8 mouse cellular contexts compared by ENCODE assay signal in the genomic region with DNA sequence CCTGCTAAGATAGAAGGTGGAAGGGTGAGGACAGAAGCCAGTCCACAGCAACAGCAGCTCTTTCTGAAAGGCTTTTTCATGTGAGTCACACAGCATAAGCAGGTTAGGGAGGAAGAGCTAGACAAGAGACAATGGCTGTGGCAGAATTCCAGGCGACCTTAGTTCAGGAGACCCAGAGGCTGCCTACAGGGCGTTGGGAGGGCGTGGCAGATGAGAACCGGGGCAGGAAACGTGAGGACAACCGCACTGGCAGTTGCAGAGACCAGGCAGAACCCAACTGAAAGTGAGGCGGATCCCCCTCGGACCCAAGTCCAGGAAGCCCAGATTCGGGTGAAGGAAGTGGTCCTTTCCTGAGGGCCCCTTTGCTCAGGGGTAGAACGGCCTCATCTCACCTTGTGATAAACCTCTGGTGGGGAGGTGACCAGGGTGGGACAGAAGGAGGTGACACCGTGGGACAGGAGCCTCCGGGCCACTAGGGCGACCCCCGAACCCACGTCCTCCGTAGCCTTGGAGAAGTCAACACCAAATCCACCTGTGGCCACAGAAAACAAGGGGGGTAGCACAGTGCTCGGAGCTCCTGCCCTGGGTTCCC. TPM values are rescaled to one million over a fixed set of nuclear protein-coding genes. Genes with fewer than 3 reads are reported as not detected.
A peak's percentile ranks its signal among the peaks of the same experiment; 100 is the strongest.
DNase-seq lines count a peak whose midpoint lies in the region; ATAC-seq lines count a peak whose summit lies in the region.

No protein-coding gene starts in this region.

- peak overlapping the region; percentile 83 for H3K9ac ChIP-seq in kidney, embryonic 15.5 days

- 19% methylated on average over 17 of the region's 17 CpGs for WGBS in kidney, embryonic 15.5 days

- peaks cover 34% of the 10 kb centered on the region for H3K4me1 ChIP-seq in kidney, embryonic 15.5 days

- no peaks in the 10 kb centered on the region for H3K27me3 ChIP-seq in kidney, embryonic 15.5 days

- DNase-seq in cerebellum, adult 9-11 months = peak; percentile 62
- no peak for DNase-seq in cerebellum, adult 9-10 months
- DNase-seq in R1 (ENCODE audit: low read depth, low spot score) = peak; percentile 64
- peak; percentile 48 for DNase-seq in lung, postnatal 36 days
- DNase-seq in layer of hippocampus, postnatal 10 days (ENCODE audit: low spot score in 2 of 2) = no peak
- no peak for DNase-seq in embryo, embryonic 10 days (ENCODE audit: low spot score)

- ATAC-seq in granulocyte monocyte progenitor cell, adult 5-6 weeks (replicated peaks; ENCODE audit: poor library complexity, severe bottlenecking) = peak; percentile 38
- peak; percentile 50 for ATAC-seq in kidney, embryonic 15.5 days (replicated peaks; ENCODE audit: low FRiP score)

- peak overlapping the region; percentile 89 for H3K27ac ChIP-seq in kidney, embryonic 15.5 days

- peak overlapping the region; percentile 96 for H3K4me2 ChIP-seq in kidney, embryonic 15.5 days

- H3K4me3 ChIP-seq in kidney, embryonic 15.5 days (replicated peaks) = peak overlapping the region; percentile 87

- no peaks in the 10 kb centered on the region for H3K9me3 ChIP-seq in kidney, embryonic 15.5 days (replicated peaks)

- peaks cover 35% of the 10 kb centered on the region for H3K36me3 ChIP-seq in kidney, embryonic 15.5 days

RNA-seq across cellular contexts. Expression of gene Amdhd2, which starts 0.9 kb away (rescaled TPM):
- 60.4 and 63.2 TPM in 2 replicates for total RNA-seq in granulocyte monocyte progenitor cell, adult 5-6 weeks (2014; fragmentation: Nextera tagmentation)
- 54.4 and 66.4 TPM in 2 replicates for total RNA-seq in granulocyte monocyte progenitor cell, adult 5-6 weeks (2017)
- 36.7 and 40.9 TPM in 2 replicates for polyA plus RNA-seq in kidney, embryonic 15.5 days (2015; fragmentation: Nextera tagmentation; extraction: Ambion mirVana)
- total RNA-seq in layer of hippocampus, postnatal 10 days (2021) = 10 to 100 TPM; 33.8 to 40.1 TPM

RNA-seq across cellular contexts. Expression of gene Atp6v0c, which starts 6.8 kb away (rescaled TPM):
- 422 and 477 TPM in 2 replicates for total RNA-seq in granulocyte monocyte progenitor cell, adult 5-6 weeks (2014; fragmentation: Nextera tagmentation)
- 134 and 143 TPM in 2 replicates for total RNA-seq in granulocyte monocyte progenitor cell, adult 5-6 weeks (2017)
- polyA plus RNA-seq in kidney, embryonic 15.5 days (2015; fragmentation: Nextera tagmentation; extraction: Ambion mirVana) = 546 and 562 TPM in 2 replicates
- 1,000 to 10,000 TPM; 1,281 to 1,362 TPM for total RNA-seq in layer of hippocampus, postnatal 10 days (2021)

RNA-seq across cellular contexts. Expression of gene Pdpk1, which starts 12.0 kb away (rescaled TPM):
- 32.4 and 33.0 TPM in 2 replicates for total RNA-seq in granulocyte monocyte progenitor cell, adult 5-6 weeks (2014; fragmentation: Nextera tagmentation)
- 34.7 and 39.4 TPM in 2 replicates for total RNA-seq in granulocyte monocyte progenitor cell, adult 5-6 weeks (2017)
- polyA plus RNA-seq in kidney, embryonic 15.5 days (2015; fragmentation: Nextera tagmentation; extraction: Ambion mirVana) = 35.0 and 36.4 TPM in 2 replicates
- 10 to 100 TPM; 78.4 to 90.2 TPM for total RNA-seq in layer of hippocampus, postnatal 10 days (2021)

RNA-seq across cellular contexts. Expression of gene Tbc1d24, which starts 42.7 kb away (rescaled TPM):
- 12.4 and 27.9 TPM in 2 replicates for total RNA-seq in granulocyte monocyte progenitor cell, adult 5-6 weeks (2014; fragmentation: Nextera tagmentation)
- 4.8 and 6.4 TPM in 2 replicates for total RNA-seq in granulocyte monocyte progenitor cell, adult 5-6 weeks (2017)
- 5.9 and 6.7 TPM in 2 replicates for polyA plus RNA-seq in kidney, embryonic 15.5 days (2015; fragmentation: Nextera tagmentation; extraction: Ambion mirVana)
- total RNA-seq in layer of hippocampus, postnatal 10 days (2021) = 10 to 100 TPM; 77.7 to 87.8 TPM

RNA-seq across cellular contexts. Expression of gene Ntn3, which starts 46.7 kb away (rescaled TPM):
- 0.11 TPM in 1 of 2 replicates, not detected in the other for total RNA-seq in granulocyte monocyte progenitor cell, adult 5-6 weeks (2014; fragmentation: Nextera tagmentation)
- 0.04 TPM in 1 of 2 replicates, not detected in the other for total RNA-seq in granulocyte monocyte progenitor cell, adult 5-6 weeks (2017)
- 5.1 and 5.6 TPM in 2 replicates for polyA plus RNA-seq in kidney, embryonic 15.5 days (2015; fragmentation: Nextera tagmentation; extraction: Ambion mirVana)
- 10 to 100 TPM; 13.5 to 14.4 TPM for total RNA-seq in layer of hippocampus, postnatal 10 days (2021)

Comparison
In these comparisons a context has a peak if more than half of its experiments do, and no peak if none do; other contexts are left out.
1. DNase-seq: peak in cerebellum, adult 9-11 months (single experiment), R1 (single experiment) and lung, postnatal 36 days (single experiment); none in cerebellum, adult 9-10 months (single experiment), layer of hippocampus, postnatal 10 days (0 of 2) and embryo, embryonic 10 days (single experiment).